Mouse (Mus musculus): Measurements from ENCODE around the gene Plppr3. TPM values are rescaled to one million over a fixed set of nuclear protein-coding genes. Genes with fewer than 3 reads are reported as not detected.
A peak's percentile ranks its signal among the peaks of the same experiment; 100 is the strongest.

The Plppr3 gene
- total and polyA plus RNA-seq, 3 experiments = 0.85 to 6.2 TPM; not detected in 1

DNA sequence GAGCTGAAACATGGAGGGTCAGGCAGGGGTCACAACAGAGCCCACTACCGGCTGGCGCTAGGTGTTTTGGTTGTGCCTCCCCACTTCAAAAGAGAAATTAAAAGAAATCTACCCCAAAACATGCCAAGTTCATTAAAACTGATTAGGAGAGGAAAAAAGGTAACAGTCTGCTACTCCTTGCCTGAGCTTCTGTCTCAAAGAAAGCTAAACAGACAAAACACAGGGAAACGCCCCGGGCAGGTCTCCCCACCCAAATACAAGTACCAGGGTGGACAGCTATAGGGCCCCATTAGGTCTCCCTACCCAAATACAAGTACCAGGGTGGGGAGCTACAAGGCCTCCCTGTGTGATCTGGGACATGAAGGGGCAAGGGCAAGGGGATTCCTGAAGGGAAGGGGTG is 36.1 kb upstream of the Plppr3 start, which contains the start of gene Gm26602:
Gene Gm26602 (plus strand): TSS at position 301 of the 400 bp plus-strand sequence.
- Histone ChIP-seq H3K27ac (ENCODE audit: control insufficient read depth, low read depth, low read length) (no peak within 1 kb of the TSS), H3K9ac (ENCODE audit: control insufficient read depth, low read depth, low read length, poor library complexity, severe bottlenecking) (no peak within 1 kb of the TSS; the same call in 1 of the 2 replicates)

DNA sequence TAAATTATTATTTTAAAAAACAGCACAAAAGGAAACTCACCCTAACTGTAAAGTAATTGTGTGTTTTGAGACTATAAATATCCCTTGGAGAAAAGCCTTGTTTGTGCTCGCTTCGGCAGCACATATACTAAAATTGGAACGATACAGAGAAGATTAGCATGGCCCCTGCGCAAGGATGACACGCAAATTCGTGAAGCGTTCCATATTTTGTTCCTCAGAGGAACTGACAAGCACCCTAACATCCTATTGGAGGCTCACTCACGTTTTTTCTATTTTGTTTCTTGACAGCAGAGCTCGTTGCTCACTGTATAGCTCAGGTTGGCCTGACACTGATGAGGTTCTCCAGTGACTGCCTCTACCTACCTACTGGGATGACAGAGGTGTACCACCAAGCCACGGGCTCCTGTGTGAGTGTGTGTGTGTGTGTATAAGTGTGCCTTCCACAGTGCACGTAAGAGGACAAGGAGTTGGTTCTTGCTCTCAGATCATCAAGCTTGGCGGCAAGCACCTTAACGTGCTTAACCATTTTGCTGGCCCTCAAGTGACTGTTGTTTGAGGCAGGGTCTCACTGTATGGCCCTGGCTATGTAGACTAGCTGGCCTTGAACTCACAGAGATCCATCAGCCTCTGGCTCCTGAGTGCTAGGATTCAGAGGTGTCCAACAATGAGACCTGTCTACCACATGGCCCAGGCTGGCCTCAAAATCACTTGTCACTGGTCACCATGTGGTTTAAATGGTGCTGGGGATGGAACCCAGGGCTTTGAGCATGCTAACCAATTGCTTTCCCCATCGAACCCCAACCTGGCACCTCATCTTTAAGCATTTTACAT is 34.9 kb upstream of the Plppr3 start:
- Histone ChIP-seq H3K79me2 (ENCODE audit: control insufficient read depth, insufficient read depth, low read length, poor library complexity) (peaks cover 1% of the 10 kb centered on the region; the same call in 1 of the 2 replicates), H3K36me3 (ENCODE audit: control insufficient read depth in 1 of 2, insufficient read depth in 2 of 2, low read length in 2 of 2) (peaks cover 0 to 3% of the 10 kb centered on the region in 2 experiments; a peak in 1 of 4 replicates), H3K4me3 (ENCODE audit: control insufficient read depth in 1 of 2, insufficient read depth in 1 of 2, low read depth in 2 of 2, low read length in 2 of 2) (peak overlapping the region; percentile 33 to 73), H3K4me1 (ENCODE audit: control insufficient read depth in 1 of 2, insufficient read depth in 2 of 2, low read length in 2 of 2) (peaks cover 4 to 12% of the 10 kb centered on the region in 2 experiments; a peak in 3 of 4 replicates), H3K27me3 (ENCODE audit: control insufficient read depth in 1 of 2, insufficient read depth in 2 of 2, low read length in 2 of 2) (no peaks in the 10 kb centered on the region), H3K9ac (ENCODE audit: control insufficient read depth, low read depth, low read length, poor library complexity, severe bottlenecking) (peak overlapping the region; percentile 96), H3K27ac (ENCODE audit: control insufficient read depth, low read depth, low read length) (peak overlapping the region; percentile 49), H3K9me3 (replicated peaks; ENCODE audit: insufficient read depth, low read length) (no peaks in the 10 kb centered on the region)
- TF ChIP-seq ZMIZ1 (IDR thresholded peaks at IDR 0.05; ENCODE audit: low read depth, low read length) = peak; percentile 82; the same call in 1 of the 2 replicates
- TF ChIP-seq ELF1 (IDR thresholded peaks at IDR 0.05; ENCODE audit: low read depth, low read length) = peak; percentile 62; the same call in 1 of the 2 replicates
- TF ChIP-seq NRF1 (IDR thresholded peaks at IDR 0.05; ENCODE audit: insufficient read depth, low read depth, low read length, poor library complexity, severe bottlenecking) = peak; percentile 58; the same call in 1 of the 2 replicates
- TF ChIP-seq POLR2A (IDR thresholded peaks at IDR 0.05; ENCODE audit: control insufficient read depth in 1 of 2, insufficient read depth in 1 of 2, low read depth in 1 of 2, low read length in 2 of 2, poor library complexity in 1 of 2) = peak in 1 of 2 experiments; percentile 79; a peak in 3 of 4 replicates
- TF ChIP-seq CHD2 (IDR thresholded peaks at IDR 0.05; ENCODE audit: low read length) = no peak
- TF ChIP-seq TCF12 (IDR thresholded peaks at IDR 0.05; ENCODE audit: low read depth, low read length) = no peak
- TF ChIP-seq MYB (IDR thresholded peaks at IDR 0.05; ENCODE audit: low read depth, low read length) = no peak
- TF ChIP-seq POLR2AphosphoS2 (IDR thresholded peaks at IDR 0.05; ENCODE audit: low read length) = peak; percentile 58; the same call in 1 of the 2 replicates
- no peak for TF ChIP-seq SMC3 (IDR thresholded peaks at IDR 0.05; ENCODE audit: low read depth, low read length)
- TF ChIP-seq MAX (IDR thresholded peaks at IDR 0.05; ENCODE audit: low read length) = no peak
- TF ChIP-seq MAFK (IDR thresholded peaks at IDR 0.05; ENCODE audit: borderline replicate concordance, low read depth, low read length) = peak; percentile 97
- TF ChIP-seq RAD21 (IDR thresholded peaks at IDR 0.05; ENCODE audit: low read depth, low read length) = no peak
- 0 out of 2 replicates have a peak, but pooled peaks have one; percentile 61 for TF ChIP-seq MYC (IDR thresholded peaks at IDR 0.05; ENCODE audit: low read depth, low read length)
- no peak for TF ChIP-seq ZNF384 (IDR thresholded peaks at IDR 0.05; ENCODE audit: low read depth, low read length)
- TF ChIP-seq ZKSCAN1 (IDR thresholded peaks at IDR 0.05; ENCODE audit: low read depth, low read length) = no peak
- peak; percentile 100 for TF ChIP-seq TBP (IDR thresholded peaks at IDR 0.05; ENCODE audit: low read depth, low read length)
- 0 out of 2 replicates have a peak, but pooled peaks have one; percentile 28 for TF ChIP-seq SIN3A (IDR thresholded peaks at IDR 0.05; ENCODE audit: low read length)
- peak; percentile 19; the same call in 1 of the 2 replicates for TF ChIP-seq ETS1 (IDR thresholded peaks at IDR 0.05; ENCODE audit: low read depth, low read length)
- peak; percentile 86 for DNase-seq (ENCODE audit: low read depth, low spot score)

More for the DNA sequence above, 36.1 kb upstream of the Plppr3 start, which contains the start of gene Gm26602:
- no peak for TF ChIP-seq TAL1 (IDR thresholded peaks at IDR 0.05; ENCODE audit: low read length)
- no peak for TF ChIP-seq MEF2A (IDR thresholded peaks at IDR 0.05; ENCODE audit: extremely low read depth, insufficient replicate concordance, low read depth, low read length, poor library complexity, severe bottlenecking)
- no peak for TF ChIP-seq TCF12 (IDR thresholded peaks at IDR 0.05; ENCODE audit: low read depth, low read length)
- TF ChIP-seq MAFK (IDR thresholded peaks at IDR 0.05; ENCODE audit: borderline replicate concordance, low read depth, low read length) = no peak
- DNase-seq (ENCODE audit: low read depth, low spot score) = no peak
- no peak within 1 kb of the TSS for H3K4me3 ChIP-seq (ENCODE audit: control insufficient read depth in 1 of 2, insufficient read depth in 1 of 2, low read depth in 2 of 2, low read length in 2 of 2)
- H3K79me2 ChIP-seq (ENCODE audit: control insufficient read depth, insufficient read depth, low read length, poor library complexity) = peaks cover 3% of the 10 kb centered on the region
- H3K36me3 ChIP-seq (ENCODE audit: control insufficient read depth in 1 of 2, insufficient read depth in 2 of 2, low read length in 2 of 2) = peaks cover 0 to 7% of the 10 kb centered on the region in 2 experiments; a peak in 2 of 4 replicates
- peaks cover 6 to 23% of the 10 kb centered on the region in 2 experiments for H3K4me1 ChIP-seq (ENCODE audit: control insufficient read depth in 1 of 2, insufficient read depth in 2 of 2, low read length in 2 of 2)
- no peaks in the 10 kb centered on the region for H3K27me3 ChIP-seq (ENCODE audit: control insufficient read depth in 1 of 2, insufficient read depth in 2 of 2, low read length in 2 of 2)
- no peaks in the 10 kb centered on the region for H3K9me3 ChIP-seq (replicated peaks; ENCODE audit: insufficient read depth, low read length)

Data from MEL (cell line).